Mouse (Mus musculus) T-helper 1 cell (primary cell): ENCODE data around the gene Pnliprp2.

Experiments used
- in situ Hi-C: fragments of 300-600 bp; cut with MboI, MseI; formaldehyde crosslinking; loops from one replicate; pipeline ENCODE4 v1.15.1; 2025; ENCODE audit warnings: high pct_unique_total_duplicates

Gene Pnliprp2

DNA sequence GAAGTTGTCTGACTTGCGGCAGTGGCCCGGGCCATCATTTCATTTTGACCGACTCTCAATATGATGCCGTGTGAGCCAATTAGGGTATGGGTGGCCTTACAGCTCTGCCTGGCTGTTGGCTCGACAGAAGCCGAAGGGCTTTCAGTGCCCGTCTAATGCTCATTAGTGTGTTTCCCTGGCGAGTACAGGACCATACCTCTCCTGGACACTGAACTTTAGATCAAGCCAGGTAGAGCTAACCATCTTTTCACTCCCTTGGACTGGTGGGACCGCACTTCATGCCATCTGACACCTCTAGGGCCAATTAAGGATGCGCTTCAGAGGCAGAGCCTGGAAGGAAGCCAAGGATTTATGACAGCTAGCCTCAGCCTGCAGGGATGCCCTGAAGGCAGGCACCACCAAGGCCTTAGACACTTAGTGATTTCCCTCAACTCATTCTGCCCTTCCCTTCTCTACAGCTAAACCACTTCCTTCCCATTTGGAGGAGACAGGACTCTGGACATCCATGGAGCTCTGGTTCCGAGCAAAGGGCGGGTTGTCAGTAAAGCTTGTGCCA is 35.7 kb downstream of the Pnliprp2 start:
- in situ Hi-C loops: no loop called here

- in situ Hi-C loops: loop anchor here (5.0 kb wide), 1 partner anchor 92 kb away; no protein-coding TSS in a partner anchor
Observed at GRCm38 (mm10) chr19:58805191-58805779, 45.8 kb downstream of the Pnliprp2 start.

GRCm38 (mm10) chr19:58806364-58806763 is 46.8 kb downstream of the Pnliprp2 start:
- in situ Hi-C loops: loop anchor here (5.0 kb wide), 1 partner anchor 91 kb away; no protein-coding TSS in a partner anchor

GRCm38 (mm10) chr19:58808864-58809263 is 49.3 kb downstream of the Pnliprp2 start:
- in situ Hi-C loops: loop anchor here (5.0 kb wide), 1 partner anchor 88 kb away; no protein-coding TSS in a partner anchor

DNA sequence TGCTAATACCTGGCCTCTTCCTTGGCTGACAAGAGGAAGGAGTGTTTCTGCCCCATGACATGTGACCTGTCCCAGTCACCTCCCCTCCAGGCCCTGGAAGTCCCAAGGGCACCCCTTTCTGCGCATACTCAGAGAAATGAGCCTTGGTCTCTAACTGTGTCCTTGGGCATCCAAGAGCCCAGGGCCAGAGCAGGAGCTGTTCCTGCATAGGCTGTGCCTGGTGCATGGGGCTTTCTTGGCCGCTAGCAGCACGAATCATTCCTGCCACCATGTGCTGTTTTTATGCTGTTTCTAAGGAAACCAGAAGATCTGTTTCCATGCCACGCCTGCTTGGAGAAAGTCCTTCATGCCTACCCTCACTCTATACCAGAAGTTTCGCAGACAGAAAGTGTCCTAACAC is 51.0 kb downstream of the Pnliprp2 start:
- in situ Hi-C loops: no loop called here

DNA sequence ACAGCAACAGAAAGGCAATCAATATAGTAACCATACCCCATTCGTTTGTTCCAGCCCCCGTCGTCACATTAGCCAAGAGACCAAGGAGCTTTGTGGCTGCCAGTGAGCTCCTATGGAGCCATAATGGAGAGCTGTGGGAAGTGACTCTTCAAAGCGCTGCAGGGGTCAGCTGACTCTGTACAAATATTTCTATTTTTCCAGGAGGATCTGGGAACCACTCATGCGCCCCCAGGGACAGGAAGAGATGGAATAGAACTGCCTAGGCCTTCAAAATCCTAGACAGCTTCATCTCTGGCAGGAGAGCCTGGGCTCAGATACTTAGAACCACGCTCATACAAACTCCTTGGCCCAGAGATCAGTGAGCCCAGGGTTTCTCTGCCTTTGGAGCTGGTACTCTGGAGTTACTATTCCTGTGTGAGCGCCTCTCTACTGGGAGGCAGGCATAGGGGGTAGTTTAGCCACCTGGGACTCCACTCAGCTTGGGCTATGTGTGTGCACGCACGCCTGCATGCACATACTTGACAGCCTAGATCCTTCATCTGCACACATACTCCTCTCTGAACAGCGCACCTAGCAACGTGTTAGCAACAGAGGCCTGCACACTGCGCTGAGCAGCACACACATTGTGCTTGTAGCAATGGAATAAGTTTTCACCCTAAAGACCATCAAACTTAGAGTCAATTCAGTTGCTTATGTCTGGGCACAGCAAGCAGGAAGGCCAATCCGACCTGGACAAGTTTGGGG is 55.8 kb downstream of the Pnliprp2 start:
- in situ Hi-C loops: no loop called here

GRCm38 (mm10) chr19:58816453-58817041 is 57.0 kb downstream of the Pnliprp2 start:
- in situ Hi-C loops: no loop called here

- in situ Hi-C loops: no loop called here
Observed at GRCm38 (mm10) chr19:58817398-58817797, 57.9 kb downstream of the Pnliprp2 start.

DNA sequence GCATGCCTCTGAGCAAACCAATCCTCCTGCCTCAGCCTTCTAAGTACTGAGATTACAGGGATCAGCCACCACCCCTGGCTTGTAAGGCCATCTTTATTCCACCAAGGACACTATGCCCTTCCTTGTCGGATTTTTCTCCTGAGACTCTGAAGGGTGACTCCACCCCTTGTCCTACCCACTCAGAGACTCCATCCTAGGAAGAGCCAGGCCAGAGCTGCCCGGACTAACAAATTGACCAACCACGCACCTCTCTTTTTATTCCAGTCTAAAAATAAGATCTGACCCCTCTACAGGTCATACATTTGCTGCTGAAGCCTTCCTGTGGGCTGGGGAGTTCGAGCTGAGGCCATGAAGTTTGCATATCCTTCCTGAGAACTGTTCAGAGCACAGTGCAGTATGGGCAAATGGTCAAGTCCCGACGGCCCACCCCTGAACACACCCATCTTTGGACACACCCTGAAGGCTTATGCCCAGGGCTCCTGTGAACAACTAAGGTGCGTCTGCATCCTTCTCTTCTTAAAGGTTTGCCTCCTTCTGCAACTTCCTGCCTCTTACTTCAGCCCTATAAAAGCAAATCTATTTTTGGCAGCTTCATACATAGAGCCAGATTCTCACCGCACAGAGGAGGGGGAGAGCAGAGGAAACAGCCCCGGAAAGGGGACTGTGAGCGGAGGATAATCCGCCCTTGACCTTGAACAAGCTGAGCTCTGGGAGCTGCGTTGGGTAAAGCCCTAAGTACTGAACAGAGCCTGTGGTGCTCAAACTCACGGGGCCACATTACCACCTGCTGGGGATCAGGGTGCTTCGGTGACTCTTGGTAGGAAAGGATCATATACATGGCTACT is 59.3 kb downstream of the Pnliprp2 start:
- in situ Hi-C loops: no loop called here

GRCm38 (mm10) chr19:58822454-58823200 is 63.1 kb downstream of the Pnliprp2 start:
- in situ Hi-C loops: no loop called here

GRCm38 (mm10) chr19:58823301-58823700 is 63.8 kb downstream of the Pnliprp2 start:
- in situ Hi-C loops: no loop called here

DNA sequence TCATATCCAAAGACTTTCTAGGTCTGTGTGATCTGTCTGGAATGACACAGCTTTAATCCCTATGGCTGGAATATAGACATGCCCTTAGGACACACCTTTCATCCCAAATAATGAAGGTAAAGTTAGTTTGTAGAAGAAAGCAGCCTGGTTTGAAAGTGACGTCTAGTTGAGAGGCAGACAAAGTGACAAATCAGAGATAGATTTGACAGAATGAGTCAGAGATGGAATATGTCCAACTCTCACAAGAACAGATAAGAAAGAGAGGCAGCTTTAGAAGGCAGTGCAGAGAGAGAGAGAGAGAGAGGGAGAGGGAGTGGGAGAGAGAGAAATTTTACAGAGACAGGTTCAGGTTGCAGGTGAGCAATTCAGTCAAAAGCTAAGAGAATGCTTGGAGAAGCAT is 64.8 kb downstream of the Pnliprp2 start:
- in situ Hi-C loops: no loop called here
